8 mouse cellular contexts compared by ENCODE assay signal in the genomic region with DNA sequence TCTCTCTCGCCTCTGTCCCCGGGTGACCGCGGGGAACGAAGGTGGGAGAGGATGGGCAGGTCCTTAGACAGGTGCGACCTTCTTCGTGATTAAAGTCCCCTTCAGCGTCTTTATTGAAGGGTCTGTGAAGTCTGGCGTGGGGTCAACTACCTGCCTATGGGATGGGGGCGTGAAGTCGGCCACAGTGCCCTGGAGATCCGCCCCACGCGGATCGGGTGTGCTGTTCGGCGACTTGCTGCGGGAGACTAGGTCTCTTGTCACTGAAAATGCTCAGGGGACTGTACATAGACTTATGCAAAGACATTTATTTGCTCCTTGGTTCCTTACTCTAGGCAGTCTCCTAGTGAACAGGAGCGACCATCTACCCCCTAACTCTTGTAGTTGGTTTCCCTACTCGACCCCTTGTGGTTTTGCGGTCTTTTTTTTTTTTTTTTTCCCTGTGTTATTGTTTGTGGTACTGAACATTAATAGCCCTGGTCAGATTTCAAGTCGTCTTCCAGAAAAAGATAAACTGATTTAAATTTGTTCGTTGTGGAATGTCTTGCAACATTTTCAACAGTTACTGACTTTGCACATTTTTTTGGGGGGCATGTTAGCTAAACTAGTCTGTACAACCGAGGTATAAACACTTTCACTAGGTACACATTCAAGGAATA. TPM values are rescaled to one million over a fixed set of nuclear protein-coding genes. Genes with fewer than 3 reads are reported as not detected.
DNase-seq lines count a peak whose midpoint lies in the region; ATAC-seq and TF ChIP-seq lines count a peak whose summit lies in the region.

No protein-coding gene starts in this region.

- peak; percentile 54 for ATAC-seq in lung, postnatal 0 days
- peak; percentile 50 for ATAC-seq in erythroblast, adult 5-6 weeks (replicated peaks; ENCODE audit: low FRiP score, poor library complexity, severe bottlenecking)
- ATAC-seq in limb, embryonic 15.5 days (ENCODE audit: insufficient number of reproducible peaks, low FRiP score, low TSS enrichment, low read depth): no peak
- no peak; the same call in 1 of the 2 replicates for ATAC-seq in stomach, embryonic 15.5 days (ENCODE audit: insufficient read depth, low FRiP score, low read depth)

- peak overlapping the region; percentile 85 for H3K9ac ChIP-seq in lung, postnatal 0 days (replicated peaks; ENCODE audit: low read depth)
- peak overlapping the region; percentile 65 for H3K9ac ChIP-seq in limb, embryonic 15.5 days
- peak overlapping the region; percentile 83 for H3K9ac ChIP-seq in stomach, embryonic 15.5 days

- H3K4me1 ChIP-seq in lung, postnatal 0 days (ENCODE audit: insufficient read depth, low read depth, low read length): no peaks in the 10 kb centered on the region
- peaks cover 4% of the 10 kb centered on the region; the same call in 1 of the 2 replicates for H3K4me1 ChIP-seq in limb, embryonic 15.5 days
- H3K4me1 ChIP-seq in stomach, embryonic 15.5 days: no peaks in the 10 kb centered on the region

- peak overlapping the region; percentile 68 for H3K4me2 ChIP-seq in lung, postnatal 0 days (replicated peaks; ENCODE audit: low read depth, low read length)
- H3K4me2 ChIP-seq in limb, embryonic 15.5 days: peak overlapping the region; percentile 67
- peak overlapping the region; percentile 67 for H3K4me2 ChIP-seq in stomach, embryonic 15.5 days

- TF ChIP-seq EP300 in lung, postnatal 0 days (IDR thresholded peaks at IDR 0.05): 0 out of 2 replicates have a peak, but pooled peaks have one; percentile 2

- no peaks in the 10 kb centered on the region for H3K9me3 ChIP-seq in lung, postnatal 0 days (ENCODE audit: low read length)
- H3K9me3 ChIP-seq in limb, embryonic 15.5 days: no peaks in the 10 kb centered on the region
- no peaks in the 10 kb centered on the region for H3K9me3 ChIP-seq in stomach, embryonic 15.5 days

- no peaks in the 10 kb centered on the region for H3K27me3 ChIP-seq in lung, postnatal 0 days (replicated peaks; ENCODE audit: insufficient read depth, low read length)
- no peaks in the 10 kb centered on the region for H3K27me3 ChIP-seq in limb, embryonic 15.5 days
- H3K27me3 ChIP-seq in stomach, embryonic 15.5 days (replicated peaks): no peaks in the 10 kb centered on the region

- H3K27ac ChIP-seq in lung, postnatal 0 days (ENCODE audit: low read length): peak overlapping the region; percentile 95
- peak overlapping the region; percentile 96 for H3K27ac ChIP-seq in limb, embryonic 15.5 days
- peak overlapping the region; percentile 97 for H3K27ac ChIP-seq in stomach, embryonic 15.5 days

- no peak for TF ChIP-seq CTCF in lung, postnatal 0 days (IDR thresholded peaks at IDR 0.05)

- H3K36me3 ChIP-seq in lung, postnatal 0 days (ENCODE audit: insufficient read depth, low read length): no peaks in the 10 kb centered on the region
- H3K36me3 ChIP-seq in limb, embryonic 15.5 days: no peaks in the 10 kb centered on the region
- no peaks in the 10 kb centered on the region for H3K36me3 ChIP-seq in stomach, embryonic 15.5 days

- peak overlapping the region; percentile 79 for H3K4me3 ChIP-seq in lung, postnatal 0 days (ENCODE audit: low read depth, low read length)
- H3K4me3 ChIP-seq in limb, embryonic 15.5 days: peak overlapping the region; percentile 75
- H3K4me3 ChIP-seq in stomach, embryonic 15.5 days (replicated peaks): peak overlapping the region; percentile 69

- DNase-seq in lung, postnatal 0 days (ENCODE audit: low spot score): no peak
- no peak for DNase-seq in lung, postnatal 14 days
- DNase-seq in adrenal gland, postnatal 14 days: no peak
- no peak for DNase-seq in thymus, postnatal 25 days
- no peak for DNase-seq in left cerebral cortex, adult 9 months (ENCODE audit: low spot score in 2 of 2)

- WGBS in lung, postnatal 0 days: 2% methylated on average over 23 of the region's 24 CpGs
- WGBS in limb, embryonic 15.5 days: 2% methylated on average over 24 of the region's 24 CpGs
- 3% methylated on average over 24 of the region's 24 CpGs for WGBS in stomach, embryonic 15.5 days

RNA-seq across cellular contexts. Expression of gene Adam17, which starts 0.5 kb away (rescaled TPM):
- 34.4 and 38.7 TPM in 2 replicates for polyA plus RNA-seq in lung, postnatal 0 days (2015; fragmentation: Nextera tagmentation; extraction: Ambion mirVana)
- 9.4 and 15.2 TPM in 2 replicates for total RNA-seq in erythroblast, adult 5-6 weeks (2015; ENCODE audit: low replicate concordance)
- 14.1 and 22.7 TPM in 2 replicates for total RNA-seq in erythroblast, adult 5-6 weeks (2017; ENCODE audit: low replicate concordance)
- polyA plus RNA-seq in limb, embryonic 15.5 days (2015; fragmentation: Nextera tagmentation; extraction: Ambion mirVana): 38.5 and 40.2 TPM in 2 replicates
- 36.0 and 37.2 TPM in 2 replicates for polyA plus RNA-seq in stomach, embryonic 15.5 days (2015; fragmentation: Nextera tagmentation; extraction: Ambion mirVana)
- 42.2 and 53.2 TPM in 2 replicates for total RNA-seq in adrenal gland, postnatal 14 days (2021)

RNA-seq across cellular contexts. Expression of gene Ywhaq, which starts 43.5 kb away (rescaled TPM):
- polyA plus RNA-seq in lung, postnatal 0 days (2015; fragmentation: Nextera tagmentation; extraction: Ambion mirVana): 395 and 416 TPM in 2 replicates
- 85.9 and 98.8 TPM in 2 replicates for total RNA-seq in erythroblast, adult 5-6 weeks (2015; ENCODE audit: low replicate concordance)
- total RNA-seq in erythroblast, adult 5-6 weeks (2017; ENCODE audit: low replicate concordance): 39.9 and 44.0 TPM in 2 replicates
- 499 and 519 TPM in 2 replicates for polyA plus RNA-seq in limb, embryonic 15.5 days (2015; fragmentation: Nextera tagmentation; extraction: Ambion mirVana)
- polyA plus RNA-seq in stomach, embryonic 15.5 days (2015; fragmentation: Nextera tagmentation; extraction: Ambion mirVana): 592 and 653 TPM in 2 replicates
- 257 and 263 TPM in 2 replicates for total RNA-seq in adrenal gland, postnatal 14 days (2021)

RNA-seq across cellular contexts. Expression of gene Iah1, which starts 57.8 kb away (rescaled TPM):
- polyA plus RNA-seq in lung, postnatal 0 days (2015; fragmentation: Nextera tagmentation; extraction: Ambion mirVana): 111 and 112 TPM in 2 replicates
- 11.1 and 15.9 TPM in 2 replicates for total RNA-seq in erythroblast, adult 5-6 weeks (2015; ENCODE audit: low replicate concordance)
- 5.4 and 7.3 TPM in 2 replicates for total RNA-seq in erythroblast, adult 5-6 weeks (2017; ENCODE audit: low replicate concordance)
- 40.2 and 43.8 TPM in 2 replicates for polyA plus RNA-seq in limb, embryonic 15.5 days (2015; fragmentation: Nextera tagmentation; extraction: Ambion mirVana)
- 48.5 and 57.6 TPM in 2 replicates for polyA plus RNA-seq in stomach, embryonic 15.5 days (2015; fragmentation: Nextera tagmentation; extraction: Ambion mirVana)
- 73.4 and 79.7 TPM in 2 replicates for total RNA-seq in adrenal gland, postnatal 14 days (2021)

Comparison
In these comparisons a context has a peak if more than half of its experiments do, and no peak if none do; other contexts are left out.
1. ATAC-seq: peak in lung, postnatal 0 days (single experiment) and erythroblast, adult 5-6 weeks (single experiment); none in limb, embryonic 15.5 days (single experiment) and stomach, embryonic 15.5 days (single experiment).
2. Peak in every context shown above with its lines, with median percentiles within 50 percentile points of each other: H3K27ac ChIP-seq, H3K4me2 ChIP-seq, H3K4me3 ChIP-seq and H3K9ac ChIP-seq.